Mouse (Mus musculus) stomach, postnatal 0 days (tissue): ENCODE measurements around the gene Spc25. TPM values are rescaled to one million over a fixed set of nuclear protein-coding genes. Genes with fewer than 3 reads are reported as not detected.

ENCODE experiments used
- ATAC-seq: fragments of 200-750 bp; cut with Nextera tagmentation; 2 replicates; pipeline ENCODE4 v1.8.0; 2017; ENCODE audit not compliant: low FRiP score, low TSS enrichment
- DNase-seq: peaks from one replicate; pipeline ENCODE4 v3.0.0-alpha.2; 2016; ENCODE audit warnings: low spot score
- H3K27ac ChIP-seq: fragments of 300-500 bp; sonication (generic); replicated peaks from 2 replicates; pipeline ENCODE4 v1.5.1; 2014; ENCODE audit warnings: mild to moderate bottlenecking, control low read depth
- H3K27me3 ChIP-seq: fragments of 300-500 bp; sonication (generic); 2 replicates; pipeline ENCODE4 v1.6.1; 2014; ENCODE audit warnings: low read length; ENCODE audit not compliant: control insufficient read depth, insufficient read depth
- H3K36me3 ChIP-seq: fragments of 300-500 bp; sonication (generic); 2 replicates; pipeline ENCODE4 v1.6.1; 2014; ENCODE audit warnings: low read length, mixed read lengths; ENCODE audit not compliant: control insufficient read depth, insufficient read depth
- H3K4me1 ChIP-seq: fragments of 300-500 bp; sonication (generic); replicated peaks from 2 replicates; pipeline ENCODE4 v1.6.1; 2014; ENCODE audit warnings: antibody characterized with exemption; ENCODE audit not compliant: control insufficient read depth, insufficient read depth
- H3K4me2 ChIP-seq: fragments of 300-500 bp; sonication (generic); replicated peaks from 2 replicates; pipeline ENCODE4 v1.6.1; 2014; ENCODE audit warnings: low read depth, mild to moderate bottlenecking, control low read depth, moderate library complexity
- H3K4me3 ChIP-seq: fragments of 300-500 bp; sonication (generic); 2 replicates; pipeline ENCODE4 v1.5.1; 2014; ENCODE audit warnings: low read depth, low read length, control low read depth
- H3K9ac ChIP-seq: fragments of 300-500 bp; sonication (generic); 2 replicates; pipeline ENCODE4 v1.6.1; 2014; ENCODE audit warnings: mild to moderate bottlenecking, low read length, control low read depth, mixed read lengths
- H3K9me3 ChIP-seq: fragments of 300-500 bp; sonication (generic); 2 replicates; pipeline ENCODE4 v1.6.1; 2016; ENCODE audit warnings: low read length; ENCODE audit not compliant: control insufficient read depth
- CTCF ChIP-seq: IDR thresholded peaks from 2 replicates; pipeline ENCODE4 v1.5.1; 2016; ENCODE audit warnings: antibody characterized with exemption, low read depth, mild to moderate bottlenecking, moderate library complexity
- EP300 ChIP-seq: optimal IDR thresholded peaks from 2 replicates; pipeline ENCODE3; 2016; ENCODE audit warnings: antibody characterized with exemption
- WGBS: fragments of 180-500 bp; shearing (Covaris S2); extraction: QIAGEN DNeasy Blood & Tissue Kit; methylation state at CpG from one replicate; pipeline ENCODE4 v1.1.7; 2014; 5-methylcytosine and 5-hydroxymethylcytosine counted together
- polyA plus RNA-seq: library from polyadenylated mRNA; unstranded; fragments of >200 nt; fragmentation: Nextera tagmentation; extraction: Ambion mirVana; gene quantifications from 2 replicates; pipeline ENCODE4 v1.2.1, GENCODE M21; 2015

The Spc25 gene
- polyA plus RNA-seq: 45.4 and 52.6 TPM in 2 replicates

DNA sequence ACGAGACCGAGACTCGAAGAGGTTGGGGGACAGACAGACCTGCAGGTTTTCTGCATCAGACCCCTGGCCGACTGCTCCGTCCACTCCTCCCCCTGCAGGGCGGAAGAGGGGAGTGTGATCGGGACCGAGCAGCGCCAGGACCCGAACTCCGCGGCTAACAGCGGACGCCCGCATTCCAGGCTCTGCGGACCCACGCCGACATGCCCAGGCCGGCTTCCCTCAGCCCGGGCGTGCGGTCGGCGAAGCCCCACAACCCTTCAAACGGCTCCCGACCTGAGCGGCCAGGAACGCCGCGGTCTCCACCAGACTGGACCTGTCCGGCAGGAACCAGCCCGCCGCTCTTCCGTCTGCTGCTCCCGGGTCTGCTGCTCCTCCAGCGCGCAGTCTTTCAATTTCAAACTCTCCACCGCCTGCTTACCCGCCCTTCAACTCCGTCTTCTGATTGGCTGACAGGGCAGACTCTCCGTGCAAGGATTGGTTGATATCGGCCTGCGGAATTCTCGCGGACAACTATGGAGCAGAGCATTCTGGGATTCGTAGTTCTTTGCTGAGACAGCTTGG, at the start of gene Spc25:
TSS of gene Spc25 (minus strand) at position 404 of the 561 bp plus-strand sequence.
- DNase-seq (peak; percentile 93), ATAC-seq (peak; percentile 100)
- peak within 1 kb of the TSS; percentile 73; the same call in 1 of the 2 replicates for H3K27ac ChIP-seq
- peak; percentile 42 for TF ChIP-seq CTCF
- no peak for TF ChIP-seq EP300
- H3K9me3 ChIP-seq: no peaks in the 10 kb centered on the region
- H3K27me3 ChIP-seq: no peaks in the 10 kb centered on the region
- H3K9ac ChIP-seq: peak within 1 kb of the TSS; percentile 81
- H3K4me2 ChIP-seq: peak within 1 kb of the TSS; percentile 95
- H3K4me1 ChIP-seq: no peaks in the 10 kb centered on the region
- no peaks in the 10 kb centered on the region; the same call in 1 of the 2 replicates for H3K36me3 ChIP-seq
- under 1% methylated on average over 46 of the region's 46 CpGs for WGBS
- H3K4me3 ChIP-seq: peak within 1 kb of the TSS; percentile 84

DNA sequence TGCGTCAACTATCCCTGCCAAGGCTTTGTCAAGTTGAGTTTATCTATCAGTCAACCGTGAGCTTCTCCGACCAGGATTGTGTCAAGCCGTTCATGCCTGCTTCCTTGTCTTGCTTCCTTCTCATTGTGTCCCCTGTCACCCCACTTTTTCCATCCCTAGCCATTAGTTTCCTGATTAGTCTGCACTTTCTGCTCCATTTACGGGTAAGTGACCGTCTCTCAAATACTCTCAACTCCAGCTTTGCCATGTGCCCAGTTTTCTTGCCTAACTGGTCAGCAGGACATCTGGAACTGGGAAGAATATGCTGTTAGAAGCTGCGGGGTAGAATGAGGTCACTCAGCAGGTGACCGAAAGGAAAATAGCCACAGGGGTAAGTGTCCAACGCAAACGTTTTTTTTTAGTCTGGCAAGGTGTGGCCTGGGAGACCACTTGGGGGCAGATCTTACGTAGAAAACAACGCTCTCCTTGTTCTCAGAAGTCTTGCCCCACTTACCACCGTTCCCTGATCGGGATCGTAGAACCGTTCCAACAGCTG, 42.3 kb upstream of the Spc25 start:
- Histone ChIP-seq H3K27me3 (no peaks in the 10 kb centered on the region), H3K4me3 (no peak overlapping the region), H3K9me3 (no peaks in the 10 kb centered on the region), H3K4me2 (no peak overlapping the region), H3K4me1 (no peaks in the 10 kb centered on the region), H3K36me3 (no peaks in the 10 kb centered on the region), H3K27ac (no peak overlapping the region), H3K9ac (no peak overlapping the region)
- 59% methylated on average over 16 of the region's 16 CpGs for WGBS
- no peak for ATAC-seq
- DNase-seq: no peak
- TF ChIP-seq CTCF (no peak), EP300 (no peak)

DNA sequence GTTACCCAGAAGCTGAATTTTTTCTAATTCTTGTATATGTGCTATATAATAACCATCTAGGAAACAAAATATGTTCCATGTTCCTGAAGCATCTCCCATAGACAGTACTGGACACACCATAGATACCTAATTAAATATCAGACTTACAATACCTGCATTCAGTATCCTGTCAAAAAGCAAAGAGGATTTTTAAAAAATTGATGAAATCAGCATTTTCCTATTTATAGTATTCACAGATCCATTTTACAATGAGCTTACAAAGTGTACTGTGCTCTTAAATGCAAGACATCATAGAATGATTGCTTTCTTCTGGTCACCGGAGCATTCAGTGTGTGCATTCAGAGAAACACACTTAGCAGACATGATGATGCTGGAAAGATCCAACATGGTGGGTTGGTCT, 41.1 kb upstream of the Spc25 start:
- H3K4me3 ChIP-seq: no peak overlapping the region
- H3K36me3 ChIP-seq: no peaks in the 10 kb centered on the region
- DNase-seq (no peak), ATAC-seq (no peak)
- WGBS: 88% methylated on average over 1 of the region's 1 CpGs
- H3K4me1 ChIP-seq: no peaks in the 10 kb centered on the region
- no peak overlapping the region for H3K4me2 ChIP-seq
- H3K9ac ChIP-seq: no peak overlapping the region
- no peaks in the 10 kb centered on the region for H3K27me3 ChIP-seq
- H3K27ac ChIP-seq: no peak overlapping the region
- no peaks in the 10 kb centered on the region for H3K9me3 ChIP-seq
- no peak for TF ChIP-seq EP300
- no peak for TF ChIP-seq CTCF

DNA sequence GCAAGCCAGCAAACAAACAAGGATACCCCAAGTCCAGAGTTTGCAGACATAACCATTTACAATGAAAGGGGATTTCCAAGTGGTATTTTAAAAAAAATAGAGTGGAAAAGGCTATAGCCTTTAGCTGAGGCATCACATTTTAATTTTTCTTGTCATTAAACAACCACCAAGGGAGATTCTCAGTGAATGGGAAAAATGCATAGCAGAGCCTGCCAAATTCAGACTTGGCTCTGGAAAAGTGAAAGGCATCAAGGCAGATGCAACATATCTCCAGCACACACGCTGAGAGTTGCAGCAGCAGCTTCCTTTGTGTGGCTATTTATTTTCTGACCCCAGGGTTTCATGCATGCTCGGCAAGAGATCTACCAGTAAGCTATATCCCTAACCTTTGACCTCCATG, 38.9 kb upstream of the Spc25 start:
- no peak overlapping the region for H3K27ac ChIP-seq
- H3K4me3 ChIP-seq: no peak overlapping the region
- no peak overlapping the region for H3K4me2 ChIP-seq
- 32% methylated on average over 2 of the region's 2 CpGs for WGBS
- H3K36me3 ChIP-seq: no peaks in the 10 kb centered on the region
- DNase-seq (no peak), ATAC-seq (no peak)
- TF ChIP-seq EP300 (no peak), CTCF (no peak)
- no peaks in the 10 kb centered on the region for H3K4me1 ChIP-seq
- H3K27me3 ChIP-seq: no peaks in the 10 kb centered on the region
- no peaks in the 10 kb centered on the region for H3K9me3 ChIP-seq
- H3K9ac ChIP-seq: no peak overlapping the region

DNA sequence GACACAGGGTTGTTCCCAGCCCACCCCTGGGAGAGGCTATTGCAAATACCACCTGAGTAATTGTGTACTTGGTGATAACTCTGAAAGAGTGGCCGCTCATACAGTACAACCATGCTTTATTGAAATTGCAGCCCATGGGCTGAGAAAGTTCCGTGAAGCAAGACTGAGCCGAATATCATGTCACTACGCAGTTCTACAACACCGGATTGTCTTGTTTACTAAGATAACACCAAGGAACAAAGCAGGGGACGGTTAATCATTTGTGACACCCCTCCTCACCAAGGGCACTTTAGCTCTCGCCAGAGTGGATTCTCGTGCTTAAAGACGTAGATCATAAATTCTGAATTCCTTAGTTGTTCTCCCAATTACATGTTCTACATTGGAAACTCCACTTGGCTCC, 33.3 kb upstream of the Spc25 start:
- Histone ChIP-seq H3K9ac (no peak overlapping the region), H3K4me1 (no peaks in the 10 kb centered on the region), H3K36me3 (no peaks in the 10 kb centered on the region), H3K4me3 (no peak overlapping the region), H3K4me2 (no peak overlapping the region), H3K27ac (no peak overlapping the region), H3K9me3 (no peaks in the 10 kb centered on the region), H3K27me3 (no peaks in the 10 kb centered on the region)
- DNase-seq: peak; percentile 18
- ATAC-seq: no peak
- no peak for TF ChIP-seq EP300
- no peak for TF ChIP-seq CTCF
- WGBS: 53% methylated on average over 9 of the region's 9 CpGs

DNA sequence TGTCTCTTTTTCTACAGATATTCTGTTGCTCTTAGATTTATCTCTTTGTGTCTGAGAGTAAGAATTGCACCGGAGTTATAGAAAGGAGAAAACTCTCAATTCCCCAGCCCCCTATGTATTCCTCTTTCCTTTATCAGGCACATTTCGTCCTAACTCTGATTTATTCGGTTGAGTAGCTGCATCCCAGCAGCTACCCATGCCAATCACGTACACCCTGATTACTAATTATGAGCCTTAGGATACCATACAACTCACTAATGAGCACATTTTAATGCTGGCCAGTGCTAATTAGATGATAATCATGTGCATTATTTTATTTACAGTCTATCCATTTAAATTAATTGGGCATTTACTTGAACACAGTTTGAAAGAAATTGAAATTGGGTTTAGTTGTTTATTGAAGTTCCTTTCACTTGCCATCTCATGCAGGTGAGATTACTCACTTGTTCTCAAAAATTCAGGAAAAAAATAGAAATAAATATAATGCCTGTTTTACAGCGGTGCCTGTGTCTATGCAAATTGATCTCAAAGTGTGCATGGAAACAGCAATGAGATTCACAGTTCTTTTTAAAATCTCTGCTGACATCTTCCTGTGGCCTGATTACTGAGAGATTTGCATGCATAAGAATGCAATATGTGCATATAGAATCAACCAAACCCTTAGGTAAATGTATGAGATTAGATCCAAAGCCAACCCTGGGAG, 29.1 kb upstream of the Spc25 start:
- ATAC-seq (no peak), DNase-seq (no peak)
- no peak overlapping the region for H3K4me2 ChIP-seq
- no peak for TF ChIP-seq EP300
- TF ChIP-seq CTCF: no peak
- 88% methylated on average over 5 of the region's 5 CpGs for WGBS
- H3K27me3 ChIP-seq: no peaks in the 10 kb centered on the region
- H3K9me3 ChIP-seq: no peaks in the 10 kb centered on the region
- H3K36me3 ChIP-seq: no peaks in the 10 kb centered on the region
- no peak overlapping the region for H3K4me3 ChIP-seq
- no peak overlapping the region for H3K27ac ChIP-seq
- H3K4me1 ChIP-seq: no peaks in the 10 kb centered on the region
- H3K9ac ChIP-seq: no peak overlapping the region
